Mouse (Mus musculus) bone marrow macrophage, adult 2 months (primary cell): ENCODE results near the gene Olfr930.

ENCODE experiments used
- CTCF ChIP-seq: IDR thresholded peaks from 2 replicates; pipeline ENCODE4 v1.5.1; 2012; ENCODE audit warnings: low read depth, mild to moderate bottlenecking, low read length, moderate library complexity
- POLR2A ChIP-seq: IDR thresholded peaks from 2 replicates; pipeline ENCODE4 v1.6.1; 2012; ENCODE audit warnings: mild to moderate bottlenecking, low read depth, low read length, borderline replicate concordance

- TF ChIP-seq CTCF (no peak), POLR2A (no peak)
Measured at GRCm38 (mm10) chr9:38972013-38972412, 42.4 kb downstream of the Olfr930 start, which contains the start of gene Olfr933.
